Mouse (Mus musculus) C2C12 (cell line): Measurements from ENCODE around the gene Furin. TPM values are rescaled to one million over a fixed set of nuclear protein-coding genes. Genes with fewer than 3 reads are reported as not detected.

ENCODE experiments used
- H3K27me3 ChIP-seq: one replicate; pipeline ENCODE4 v1.6.1; 2011; ENCODE audit not compliant: control insufficient read depth, insufficient read depth, insufficient read length
- H3K36me3 ChIP-seq: one replicate; pipeline ENCODE4 v1.6.1; 2011; ENCODE audit not compliant: control insufficient read depth, insufficient read depth
- H3K4me3 ChIP-seq: one replicate; pipeline ENCODE4 v1.5.1; 2011; ENCODE audit warnings: mild to moderate bottlenecking, control low read depth; ENCODE audit not compliant: poor library complexity, insufficient read depth, severe bottlenecking
- H3K79me2 ChIP-seq: one replicate; pipeline ENCODE4 v1.6.1; 2011; ENCODE audit not compliant: control insufficient read depth, insufficient read depth
- H3K79me3 ChIP-seq: one replicate; pipeline ENCODE4 v1.6.1; 2011; ENCODE audit warnings: low read depth, control low read depth
- H3ac ChIP-seq: one replicate; pipeline ENCODE3; 2011; ENCODE audit warnings: low read depth; ENCODE audit not compliant: control insufficient read depth, insufficient read length
- CEBPB ChIP-seq: IDR thresholded peaks from one replicate; pipeline ENCODE4 v1.6.1; 2011; ENCODE audit warnings: low read depth, mild to moderate bottlenecking, control low read depth, moderate library complexity
- CTCF ChIP-seq: IDR thresholded peaks from one replicate; pipeline ENCODE4 v1.5.1; 2011; ENCODE audit not compliant: control insufficient read depth, insufficient read depth, insufficient read length
- FOSL1 ChIP-seq: IDR thresholded peaks from one replicate; pipeline ENCODE4 v1.8.0; 2011; ENCODE audit warnings: mild to moderate bottlenecking, low read length; ENCODE audit not compliant: poor library complexity, insufficient read depth, severe bottlenecking
- MAX ChIP-seq: IDR thresholded peaks from one replicate; pipeline ENCODE4 v1.6.1; 2011; ENCODE audit warnings: mild to moderate bottlenecking, control low read depth
- MYOD1 ChIP-seq: IDR thresholded peaks from one replicate; pipeline ENCODE4 v1.6.1; 2011; ENCODE audit warnings: low read depth; ENCODE audit not compliant: control insufficient read depth, insufficient read length
- MYOG ChIP-seq: IDR thresholded peaks from one replicate; pipeline ENCODE4 v1.6.1; 2011; ENCODE audit not compliant: control insufficient read depth, insufficient read length; ENCODE audit errors: extremely low read depth
- USF1 ChIP-seq: IDR thresholded peaks from one replicate; pipeline ENCODE4 v1.6.1; 2011; ENCODE audit warnings: low read depth, mild to moderate bottlenecking, control low read depth, moderate library complexity
- polyA plus RNA-seq: library from polyadenylated mRNA; unstranded; fragments of >200 nt; fragmentation: generic; extraction: Trizol; gene quantifications from one replicate; pipeline ENCODE4 v1.2.1, GENCODE M21; 2012; ENCODE audit warnings: missing spikeins

The Furin gene
- polyA plus RNA-seq, 1 experiment: 63.6 TPM

- TF ChIP-seq USF1: no peak
- TF ChIP-seq MAX: no peak
- no peak for TF ChIP-seq MYOG
- no peak for TF ChIP-seq FOSL1
- TF ChIP-seq CEBPB: no peak
- TF ChIP-seq CTCF: no peak
- no peak for TF ChIP-seq MYOD1
- H3K79me2 ChIP-seq: no peaks in the 10 kb centered on the region
- no peak overlapping the region for H3ac ChIP-seq
- no peaks in the 10 kb centered on the region for H3K79me3 ChIP-seq
- no peaks in the 10 kb centered on the region for H3K27me3 ChIP-seq
- H3K36me3 ChIP-seq: no peaks in the 10 kb centered on the region
- no peak overlapping the region for H3K4me3 ChIP-seq
Measured at GRCm38 (mm10) chr7:80426363-80426762, 21.1 kb upstream of the Furin start.

- no peaks in the 10 kb centered on the region for H3K36me3 ChIP-seq
- TF ChIP-seq CEBPB: no peak
- TF ChIP-seq FOSL1: no peak
- no peak for TF ChIP-seq USF1
- TF ChIP-seq MYOG: no peak
- TF ChIP-seq CTCF: no peak
- no peak for TF ChIP-seq MAX
- no peak for TF ChIP-seq MYOD1
- no peaks in the 10 kb centered on the region for H3K27me3 ChIP-seq
- no peaks in the 10 kb centered on the region for H3K79me2 ChIP-seq
- H3K4me3 ChIP-seq: no peak overlapping the region
- H3K79me3 ChIP-seq: no peaks in the 10 kb centered on the region
- H3ac ChIP-seq: no peak overlapping the region
Measured at GRCm38 (mm10) chr7:80424722-80425121, 19.5 kb upstream of the Furin start.

GRCm38 (mm10) chr7:80422759-80423480, 17.7 kb upstream of the Furin start:
- TF ChIP-seq MAX: no peak
- TF ChIP-seq FOSL1: no peak
- TF ChIP-seq MYOD1: no peak
- no peak for TF ChIP-seq USF1
- TF ChIP-seq CTCF: no peak
- TF ChIP-seq CEBPB: no peak
- TF ChIP-seq MYOG: no peak
- Histone ChIP-seq H3K4me3 (no peak overlapping the region), H3K79me2 (no peaks in the 10 kb centered on the region), H3K36me3 (no peaks in the 10 kb centered on the region), H3ac (no peak overlapping the region), H3K27me3 (no peaks in the 10 kb centered on the region), H3K79me3 (no peaks in the 10 kb centered on the region)

- Histone ChIP-seq H3K79me2 (no peaks in the 10 kb centered on the region), H3K36me3 (no peaks in the 10 kb centered on the region), H3K79me3 (no peaks in the 10 kb centered on the region), H3ac (no peak overlapping the region), H3K4me3 (no peak overlapping the region), H3K27me3 (no peaks in the 10 kb centered on the region)
- no peak for TF ChIP-seq MYOD1
- no peak for TF ChIP-seq USF1
- TF ChIP-seq CTCF: no peak
- TF ChIP-seq FOSL1: no peak
- TF ChIP-seq CEBPB: no peak
- TF ChIP-seq MAX: no peak
- TF ChIP-seq MYOG: no peak
Measured at GRCm38 (mm10) chr7:80421576-80421975, 16.3 kb upstream of the Furin start.

GRCm38 (mm10) chr7:80420586-80420985, 15.3 kb upstream of the Furin start:
- no peaks in the 10 kb centered on the region for H3K79me2 ChIP-seq
- no peaks in the 10 kb centered on the region for H3K36me3 ChIP-seq
- H3K4me3 ChIP-seq: no peak overlapping the region
- no peak overlapping the region for H3ac ChIP-seq
- H3K79me3 ChIP-seq: no peaks in the 10 kb centered on the region
- H3K27me3 ChIP-seq: no peaks in the 10 kb centered on the region
- no peak for TF ChIP-seq CTCF
- no peak for TF ChIP-seq MAX
- TF ChIP-seq FOSL1: no peak
- no peak for TF ChIP-seq CEBPB
- no peak for TF ChIP-seq MYOG
- TF ChIP-seq USF1: no peak
- TF ChIP-seq MYOD1: no peak

GRCm38 (mm10) chr7:80419278-80419677, 14.0 kb upstream of the Furin start:
- Histone ChIP-seq H3K79me2 (no peaks in the 10 kb centered on the region), H3K4me3 (no peak overlapping the region), H3K27me3 (no peaks in the 10 kb centered on the region), H3K36me3 (no peaks in the 10 kb centered on the region), H3ac (no peak overlapping the region), H3K79me3 (no peaks in the 10 kb centered on the region)
- TF ChIP-seq CEBPB: no peak
- TF ChIP-seq FOSL1: no peak
- TF ChIP-seq MYOG: no peak
- TF ChIP-seq MYOD1: no peak
- TF ChIP-seq MAX: no peak
- TF ChIP-seq CTCF: no peak
- TF ChIP-seq USF1: no peak
